Mouse (Mus musculus): ENCODE measurements around the gene Ptprcap.
"Not testable (repeated sequence)": the region's sequence is repeated elsewhere in the genome, so short reads cannot be mapped to it uniquely, and the experiment has no call there.

The Ptprcap gene

GRCm38 (mm10) chr19:4153232-4153654 lies at the start of gene Ptprcap:
Ptprcap (plus strand) TSS chr19:4153604.
- DNase-seq = no peak

- no peak for DNase-seq
Measured at GRCm38 (mm10) chr19:4103792-4104191, 49.6 kb upstream of the Ptprcap start.

- DNase-seq = no peak
Measured at GRCm38 (mm10) chr19:4104675-4105194, 48.7 kb upstream of the Ptprcap start.

GRCm38 (mm10) chr19:4106654-4107053 lies 46.8 kb upstream of the Ptprcap start:
- DNase-seq = peak; percentile 23 to 52

GRCm38 (mm10) chr19:4108535-4108934 lies 44.9 kb upstream of the Ptprcap start:
- DNase-seq = no peak

GRCm38 (mm10) chr19:4112063-4112960 lies 41.1 kb upstream of the Ptprcap start:
- DNase-seq = no peak

GRCm38 (mm10) chr19:4113186-4113805 lies 40.1 kb upstream of the Ptprcap start:
- DNase-seq = peak; percentile 91 to 92

- peak; percentile 56 to 64 for DNase-seq
Measured at GRCm38 (mm10) chr19:4113806-4114230, 39.6 kb upstream of the Ptprcap start.

- no peak for DNase-seq
Measured at GRCm38 (mm10) chr19:4114551-4114950, 38.9 kb upstream of the Ptprcap start.

- DNase-seq = no peak
Measured at GRCm38 (mm10) chr19:4115144-4115543, 38.3 kb upstream of the Ptprcap start.

GRCm38 (mm10) chr19:4115816-4116215 lies 37.6 kb upstream of the Ptprcap start:
- no peak for DNase-seq

- no peak for DNase-seq
Measured at GRCm38 (mm10) chr19:4117006-4117405, 36.4 kb upstream of the Ptprcap start.

GRCm38 (mm10) chr19:4118350-4118749 lies 35.1 kb upstream of the Ptprcap start:
- DNase-seq = no peak

- no peak for DNase-seq
Measured at GRCm38 (mm10) chr19:4119716-4120487, 33.5 kb upstream of the Ptprcap start.

- DNase-seq = no peak
Measured at GRCm38 (mm10) chr19:4120496-4120895, 32.9 kb upstream of the Ptprcap start.

GRCm38 (mm10) chr19:4121097-4121805 lies 32.2 kb upstream of the Ptprcap start:
- DNase-seq = peak; percentile 99 to 100

- DNase-seq = not testable (repeated sequence)
Measured at GRCm38 (mm10) chr19:4121896-4122295, 31.5 kb upstream of the Ptprcap start.

GRCm38 (mm10) chr19:4122411-4123370 lies 30.7 kb upstream of the Ptprcap start:
- DNase-seq = no peak

- DNase-seq = no peak
Measured at GRCm38 (mm10) chr19:4124432-4124831, 29.0 kb upstream of the Ptprcap start.

- DNase-seq = not testable (repeated sequence)
Measured at GRCm38 (mm10) chr19:4125268-4125667, 28.1 kb upstream of the Ptprcap start.

All from kidney, postnatal 36 days (tissue).